Mouse (Mus musculus) heart, adult 11 months (tissue): Measurements from ENCODE around the gene Lrrc49.
A peak's percentile ranks its signal among the peaks of the same experiment; 100 is the strongest.

Source experiments
- DNase-seq: peaks from one replicate; pipeline ENCODE4 v3.0.0; 2022

Lrrc49 gene

DNA sequence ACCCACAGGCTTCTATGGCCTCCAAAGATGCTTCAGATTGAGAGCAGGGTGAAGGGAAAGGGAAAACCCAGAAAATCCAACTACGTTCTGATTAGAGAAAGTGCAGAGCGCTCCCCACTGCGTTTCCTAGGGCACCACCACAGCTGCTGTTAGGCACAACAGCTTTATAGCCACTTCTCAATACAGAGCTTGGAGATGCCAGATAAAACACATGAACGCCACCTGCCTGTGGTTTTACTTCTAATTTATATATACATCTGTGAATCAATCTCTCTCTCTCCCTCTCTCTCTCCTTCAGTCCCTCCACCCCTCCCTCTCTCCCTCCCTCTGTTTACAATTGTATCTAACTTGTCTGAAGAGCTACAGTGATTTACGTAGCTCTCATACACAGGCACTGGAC is 95.6 kb downstream of the Lrrc49 start:
- no peak for DNase-seq

- DNase-seq = peak; percentile 35
These were observed 96.9 kb downstream of the Lrrc49 start for GRCm38 (mm10) chr9:60590871-60591624.

DNA sequence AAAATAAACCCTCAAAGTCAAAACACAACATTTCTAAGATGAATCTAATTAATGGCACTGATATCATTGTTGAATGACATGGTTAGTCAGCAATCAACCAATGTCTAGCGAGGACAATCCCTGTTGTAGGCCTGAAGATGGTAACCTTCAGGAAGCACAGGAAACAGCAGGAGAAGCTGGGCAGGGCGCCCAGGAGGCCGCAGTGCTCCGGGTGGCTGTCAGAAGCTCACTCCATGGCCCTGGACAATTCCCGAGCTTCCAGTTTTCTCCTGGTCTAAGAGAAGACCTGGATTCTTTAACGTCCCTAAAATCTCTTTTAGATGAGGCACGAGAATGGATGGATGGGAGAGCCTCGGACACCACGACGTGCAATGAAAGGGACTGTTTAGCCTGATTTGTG is 99.0 kb downstream of the Lrrc49 start:
- DNase-seq = no peak

DNA sequence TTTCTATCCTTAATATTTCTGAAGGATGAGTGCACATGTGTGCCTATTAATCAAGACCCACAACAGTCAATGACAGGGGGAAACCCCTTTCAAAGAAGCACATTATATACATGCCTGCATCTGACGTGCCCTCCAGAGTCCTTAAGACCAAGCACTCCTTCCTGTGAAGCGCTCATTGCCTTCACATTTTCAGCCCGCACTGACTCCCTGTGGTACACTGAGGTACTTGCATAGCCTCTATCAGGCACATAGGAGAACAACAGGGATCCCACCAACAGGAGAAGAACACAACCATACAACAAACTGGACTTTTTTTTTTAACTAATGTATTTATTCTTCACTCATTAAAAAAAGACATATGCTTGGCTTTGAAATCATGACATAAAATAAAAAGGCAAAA is 101.0 kb downstream of the Lrrc49 start:
- no peak for DNase-seq

- DNase-seq = peak; percentile 79
These were observed 102.8 kb downstream of the Lrrc49 start for GRCm38 (mm10) chr9:60585206-60585605.

- no peak for DNase-seq
These were observed 105.4 kb downstream of the Lrrc49 start for GRCm38 (mm10) chr9:60582553-60582952.

GRCm38 (mm10) chr9:60573011-60573410 is 114.9 kb downstream of the Lrrc49 start:
- DNase-seq = peak; percentile 83

DNA sequence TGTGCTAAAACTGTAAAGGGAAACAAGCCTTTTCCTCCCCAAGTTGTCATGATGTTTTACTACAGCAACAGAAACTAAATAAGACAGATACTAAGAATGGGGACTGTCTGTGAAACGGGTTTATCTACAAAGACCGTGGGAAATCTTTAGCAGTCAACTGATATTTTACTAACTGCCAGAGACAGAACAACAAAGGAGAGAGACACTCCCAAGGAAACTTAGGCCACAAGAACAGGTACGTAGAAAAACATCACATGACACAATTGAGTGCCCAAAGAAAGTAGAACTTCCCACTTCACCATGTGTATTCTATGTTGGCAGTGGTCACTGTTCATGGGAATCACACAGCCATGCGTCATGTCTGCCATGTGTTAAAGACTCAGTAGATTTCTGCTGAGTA is 116.2 kb downstream of the Lrrc49 start:
- peak; percentile 22 for DNase-seq

GRCm38 (mm10) chr9:60571041-60571440 is 116.9 kb downstream of the Lrrc49 start:
- DNase-seq = no peak

- peak; percentile 65 for DNase-seq
These were observed 118.6 kb downstream of the Lrrc49 start for GRCm38 (mm10) chr9:60569366-60569765.

DNA sequence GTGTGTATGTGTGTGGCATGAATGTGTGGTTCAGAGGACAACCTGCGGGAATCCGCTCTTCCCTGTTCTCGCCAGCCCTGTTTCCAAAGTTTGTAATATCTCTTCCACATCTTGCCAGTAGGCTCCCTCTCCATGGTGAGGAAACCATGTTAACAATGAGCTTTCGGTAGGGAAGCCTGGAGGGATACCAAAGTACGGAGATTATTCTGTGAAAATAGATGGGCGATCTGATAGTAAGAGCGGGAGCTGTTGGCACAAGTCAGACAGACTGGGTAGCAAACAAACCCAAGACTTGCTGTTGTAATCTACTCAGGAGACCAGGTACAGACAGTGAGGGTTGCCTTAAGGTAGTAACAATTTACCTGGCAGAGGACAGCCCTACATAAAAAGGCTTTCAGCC is 124.1 kb downstream of the Lrrc49 start:
- DNase-seq = peak; percentile 33

- DNase-seq = peak; percentile 71
These were observed 125.3 kb downstream of the Lrrc49 start for GRCm38 (mm10) chr9:60562443-60563371.

DNA sequence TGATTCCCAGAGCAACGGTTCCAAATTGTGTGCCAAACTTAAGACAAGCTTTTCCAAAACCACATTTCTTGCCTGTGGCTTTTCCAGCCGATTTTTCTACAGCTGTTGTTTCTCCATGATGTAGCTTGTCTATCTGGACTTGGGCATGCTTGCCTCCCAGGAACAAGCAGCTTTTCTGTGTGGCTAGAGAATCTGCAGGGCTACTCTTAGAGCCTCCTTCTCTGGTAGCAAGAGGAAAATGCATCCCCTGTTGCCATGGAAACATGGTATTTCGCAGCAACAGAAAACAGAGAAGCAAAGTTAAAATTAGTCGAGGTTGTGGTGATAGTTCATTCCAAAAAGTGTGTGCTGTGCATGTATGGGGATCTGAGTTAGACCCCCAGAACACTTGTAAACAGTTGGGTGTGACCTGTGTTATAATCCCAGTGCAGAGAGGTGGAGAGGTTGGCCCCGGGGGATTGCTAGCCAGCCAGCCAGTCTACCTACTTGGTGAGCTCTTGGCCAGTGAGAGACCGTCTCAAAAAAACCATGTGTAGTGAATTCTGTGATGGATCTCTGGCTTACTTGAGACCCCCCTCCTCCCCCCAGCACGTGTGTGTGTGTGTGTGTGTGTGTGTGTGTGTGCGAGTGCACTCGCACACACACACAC is 126.2 kb downstream of the Lrrc49 start:
- peak; percentile 90 for DNase-seq

- peak; percentile 73 for DNase-seq
These were observed 129.5 kb downstream of the Lrrc49 start for GRCm38 (mm10) chr9:60558507-60558906.

DNA sequence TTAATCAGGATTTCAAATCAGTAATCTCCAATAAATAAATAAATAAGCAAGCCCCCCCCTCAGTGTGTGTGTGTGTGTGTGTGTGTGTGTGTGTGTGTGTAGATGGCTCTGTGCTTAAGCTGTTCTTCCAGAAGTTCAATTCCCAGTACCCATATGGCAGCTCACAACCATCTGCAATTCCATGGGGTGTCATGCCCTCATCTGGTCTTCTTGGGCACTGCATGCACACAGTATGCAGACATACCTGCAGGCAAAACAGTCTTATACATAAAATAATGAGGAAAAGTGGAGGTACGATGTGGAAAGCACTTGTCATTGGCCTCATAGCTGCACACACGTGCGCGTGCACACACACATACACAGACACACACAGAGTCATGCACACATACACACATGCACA is 136.7 kb downstream of the Lrrc49 start:
- DNase-seq = peak; percentile 37

DNA sequence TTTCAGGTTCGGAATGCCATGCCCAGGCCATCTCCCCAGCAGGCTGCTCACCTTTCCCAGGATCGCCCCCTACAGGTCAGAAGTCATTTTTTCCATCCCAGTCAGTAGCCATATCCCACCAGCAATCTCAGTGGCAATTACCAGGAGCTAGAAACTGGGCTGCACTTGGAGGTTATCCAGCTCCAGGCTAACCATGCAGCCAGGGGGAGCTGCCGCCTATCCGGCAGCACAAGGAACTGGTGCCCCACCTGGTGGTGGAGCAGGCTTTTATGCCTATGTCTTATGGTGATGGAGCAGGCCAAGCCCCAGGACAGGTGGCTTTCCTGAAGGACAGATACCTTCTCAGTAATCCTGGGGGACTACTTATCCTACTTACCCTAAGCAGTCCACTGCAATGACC is 139.8 kb downstream of the Lrrc49 start:
- DNase-seq = peak; percentile 92

GRCm38 (mm10) chr9:60546169-60546568 is 141.8 kb downstream of the Lrrc49 start:
- no peak for DNase-seq

- DNase-seq = peak; percentile 81
These were observed 142.4 kb downstream of the Lrrc49 start for GRCm38 (mm10) chr9:60545361-60546096.

DNA sequence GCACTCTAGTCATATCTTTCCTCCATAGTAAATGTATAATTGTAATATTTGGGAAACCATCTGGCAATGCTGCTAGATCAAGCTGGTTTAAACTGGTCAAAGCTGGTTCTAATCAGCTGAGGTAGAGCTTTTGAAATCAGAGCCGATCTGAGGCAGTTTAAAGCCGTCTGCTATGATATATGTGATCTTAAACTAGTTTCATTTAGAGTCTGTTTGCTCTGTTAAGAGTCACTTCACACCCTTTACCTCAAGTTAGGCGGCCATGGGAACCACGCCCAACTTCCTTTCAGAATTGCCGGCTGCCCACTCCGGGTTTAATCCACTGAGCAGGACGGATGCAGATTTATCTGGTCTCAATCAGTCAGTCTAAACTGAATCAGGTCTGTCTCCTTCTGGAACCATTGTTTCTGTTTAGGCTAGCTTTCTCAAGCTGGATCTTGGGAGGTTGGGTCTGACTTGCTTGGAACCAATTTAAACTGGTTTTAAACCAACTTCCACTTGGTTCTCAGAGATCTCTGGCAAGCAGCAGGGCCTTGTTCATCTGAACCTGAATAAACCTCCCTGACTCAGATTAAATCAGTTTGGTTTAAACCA is 144.4 kb downstream of the Lrrc49 start:
- DNase-seq = peak; percentile 85

GRCm38 (mm10) chr9:60530310-60530709 is 157.6 kb downstream of the Lrrc49 start:
- DNase-seq = no peak

DNA sequence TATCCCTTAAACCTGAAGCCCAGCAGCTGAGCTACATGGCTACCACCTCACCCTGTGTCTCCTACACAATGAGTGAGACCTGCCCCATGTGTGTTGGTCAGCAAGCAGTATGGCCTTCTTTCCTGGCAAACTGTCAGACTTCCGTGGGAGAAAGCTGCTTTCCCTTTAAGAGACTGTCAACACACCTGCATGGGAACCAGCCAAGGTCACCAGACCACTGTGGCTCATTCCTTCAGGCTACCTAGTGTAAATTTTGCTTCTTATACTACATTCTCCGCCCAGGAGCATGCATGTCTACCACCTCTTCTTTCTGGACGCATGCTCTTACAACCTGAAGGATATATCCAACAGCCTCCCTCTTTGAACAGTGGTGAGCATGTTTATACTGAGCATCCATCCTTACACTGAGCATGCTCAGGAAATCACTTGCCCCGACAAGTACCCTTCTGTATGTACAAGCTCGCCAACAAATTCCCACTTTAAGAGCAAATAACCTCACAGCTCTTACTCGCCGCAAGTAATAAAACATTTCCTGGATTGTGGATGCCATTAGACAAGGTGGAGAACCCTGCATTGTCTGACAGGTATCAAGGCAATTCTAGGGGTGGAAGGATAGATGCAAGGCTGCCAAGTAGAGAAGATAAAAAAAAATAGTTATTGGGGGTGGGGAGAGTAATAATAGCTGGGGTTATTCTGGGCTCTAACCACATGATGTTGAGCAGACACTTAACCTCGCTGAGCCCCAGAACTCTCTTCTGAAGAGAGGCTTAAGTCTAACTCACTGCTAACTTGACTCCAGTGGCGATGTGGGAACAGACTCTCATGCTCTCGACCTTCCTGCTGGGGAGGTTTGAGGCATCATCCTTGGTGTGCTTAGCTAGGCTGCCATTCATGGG is 158.4 kb downstream of the Lrrc49 start:
- peak; percentile 83 for DNase-seq
